Mouse (Mus musculus) brown adipose tissue, adult 24 weeks (tissue): ENCODE data around the gene Zdhhc14. TPM values are rescaled to one million over a fixed set of nuclear protein-coding genes. Genes with fewer than 3 reads are reported as not detected.
A peak's percentile ranks its signal among the peaks of the same experiment; 100 is the strongest.

Experiments used
- H3K27ac ChIP-seq: fragments of 200-500 bp; replicated peaks from 2 replicates; pipeline ENCODE4 v1.5.1; 2012; ENCODE audit warnings: low read depth, mild to moderate bottlenecking, low read length
- H3K4me1 ChIP-seq: fragments of 200-500 bp; 2 replicates; pipeline ENCODE4 v1.6.1; 2012; ENCODE audit warnings: low read length, mixed read lengths; ENCODE audit not compliant: control insufficient read depth, insufficient read depth, insufficient read length
- H3K4me3 ChIP-seq: fragments of 200-500 bp; 2 replicates; pipeline ENCODE4 v1.5.1; 2012; ENCODE audit warnings: low read depth, mild to moderate bottlenecking, low read length, moderate library complexity; ENCODE audit not compliant: insufficient read depth
- polyA plus RNA-seq: library from polyadenylated mRNA; stranded (reverse); fragments of >200 nt; gene quantifications from 2 replicates; pipeline ENCODE4 v1.2.4, GENCODE M21; 2012; ENCODE audit not compliant: missing spikeins, insufficient read depth, insufficient read length

Gene Zdhhc14
- polyA plus RNA-seq, 1 experiment: 3.1 TPM

- Histone ChIP-seq H3K4me3 (no peak overlapping the region), H3K27ac (no peak overlapping the region), H3K4me1 (0 out of 2 replicates have a peak, but pooled peaks cover 2% of the 10 kb centered on the region)
Measured at GRCm38 (mm10) chr17:5675951-5676350, 183.6 kb downstream of the Zdhhc14 start.

DNA sequence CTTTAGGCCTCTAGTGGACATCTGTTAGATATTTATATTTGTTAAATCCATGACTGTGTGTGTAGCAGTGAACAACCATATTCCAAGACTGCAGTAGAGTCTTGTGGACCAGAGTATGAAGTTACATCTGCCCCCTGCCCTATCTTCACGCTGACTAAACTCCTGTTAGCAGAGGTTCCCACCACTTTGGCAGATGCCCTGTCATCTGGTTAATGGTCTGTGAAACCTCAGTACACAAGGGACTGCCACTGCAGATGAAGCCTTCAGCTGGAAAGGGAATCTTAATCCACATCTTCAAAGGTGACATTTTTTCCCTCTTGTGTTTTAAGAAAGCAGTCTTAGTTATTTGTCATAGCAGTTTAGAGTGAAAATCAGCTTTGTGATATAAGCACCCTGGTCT lies 187.0 kb downstream of the Zdhhc14 start:
- H3K27ac ChIP-seq: no peak overlapping the region
- H3K4me1 ChIP-seq: 0 out of 2 replicates have a peak, but pooled peaks cover 2% of the 10 kb centered on the region
- no peak overlapping the region for H3K4me3 ChIP-seq

- H3K4me1 ChIP-seq: 0 out of 2 replicates have a peak, but pooled peaks cover under 1% of the 10 kb centered on the region
- no peak overlapping the region for H3K27ac ChIP-seq
Measured at GRCm38 (mm10) chr17:5685324-5685723, 193.0 kb downstream of the Zdhhc14 start.

GRCm38 (mm10) chr17:5687810-5688209 lies 195.5 kb downstream of the Zdhhc14 start:
- no peaks in the 10 kb centered on the region for H3K4me1 ChIP-seq
- H3K27ac ChIP-seq: no peak overlapping the region
- H3K4me3 ChIP-seq: no peak overlapping the region

More at GRCm38 (mm10) chr17:5685324-5685723, 193.0 kb downstream of the Zdhhc14 start:
- H3K4me3 ChIP-seq: no peak overlapping the region

- Histone ChIP-seq H3K27ac (no peak overlapping the region), H3K4me3 (no peak overlapping the region), H3K4me1 (no peaks in the 10 kb centered on the region)
Measured at GRCm38 (mm10) chr17:5688222-5688621, 195.9 kb downstream of the Zdhhc14 start.

GRCm38 (mm10) chr17:5688669-5689068 lies 196.3 kb downstream of the Zdhhc14 start:
- Histone ChIP-seq H3K4me3 (no peak overlapping the region), H3K27ac (no peak overlapping the region), H3K4me1 (no peaks in the 10 kb centered on the region)

DNA sequence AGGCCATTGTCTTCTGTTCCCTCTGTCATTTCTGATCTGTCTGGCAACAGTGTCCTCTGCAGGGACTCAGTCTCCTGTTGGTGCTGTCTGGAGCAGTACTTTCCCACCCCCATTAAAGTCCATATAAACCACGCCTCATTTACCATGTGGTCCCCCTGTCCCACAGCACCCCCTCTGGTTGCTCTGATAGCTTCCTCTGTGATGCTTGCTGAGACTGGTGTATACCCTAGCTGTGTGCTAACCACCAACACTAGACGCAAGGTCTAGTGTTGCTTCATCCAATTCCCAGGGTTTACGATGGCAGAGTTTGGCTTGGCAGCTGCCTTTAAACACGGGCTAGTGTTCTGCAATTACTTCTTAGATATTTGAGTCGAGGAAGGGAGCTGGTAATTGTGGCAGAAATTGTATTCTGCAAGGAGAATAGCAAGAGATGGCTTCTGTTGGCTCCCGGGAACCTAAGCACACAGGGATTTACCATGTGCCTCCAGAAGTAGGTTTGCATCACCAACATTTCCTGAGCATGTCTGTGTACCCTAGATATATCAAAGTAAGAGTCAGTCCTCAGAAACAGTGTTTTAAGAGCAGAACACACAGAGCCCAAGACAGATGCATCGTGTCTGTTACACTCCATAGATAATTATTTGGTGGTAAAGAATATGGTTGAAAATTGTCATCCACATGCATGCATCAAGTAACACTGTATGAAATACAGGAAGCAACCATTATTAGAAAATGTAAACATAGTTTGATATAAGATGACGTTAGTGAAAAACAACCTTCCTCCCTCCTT lies 198.6 kb downstream of the Zdhhc14 start:
- no peak overlapping the region for H3K27ac ChIP-seq
- H3K4me3 ChIP-seq: no peak overlapping the region
- no peaks in the 10 kb centered on the region for H3K4me1 ChIP-seq

- Histone ChIP-seq H3K4me3 (no peak overlapping the region), H3K27ac (no peak overlapping the region), H3K4me1 (no peaks in the 10 kb centered on the region; the same call in 1 of the 2 replicates)
Measured at GRCm38 (mm10) chr17:5692661-5693060, 200.3 kb downstream of the Zdhhc14 start.

DNA sequence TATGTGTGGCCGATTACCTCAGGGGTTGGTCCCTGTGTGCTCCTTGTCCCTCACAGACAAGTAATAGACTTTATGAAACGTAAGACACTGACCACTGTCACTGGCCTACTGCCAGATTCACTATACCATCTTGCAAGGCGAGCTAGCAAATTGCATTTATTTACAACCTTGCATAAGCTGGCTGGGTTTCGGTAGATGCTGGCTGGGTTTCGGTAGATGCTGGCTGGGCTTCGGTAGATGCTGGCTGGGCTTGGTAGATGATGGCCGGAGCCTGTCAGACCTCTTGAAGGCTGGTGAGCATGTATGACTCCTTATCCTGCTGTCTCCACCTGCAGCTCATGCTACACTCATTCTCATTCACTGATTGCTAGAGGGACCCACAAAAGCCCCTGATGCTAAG lies 200.9 kb downstream of the Zdhhc14 start:
- H3K4me1 ChIP-seq: no peaks in the 10 kb centered on the region; the same call in 1 of the 2 replicates

DNA sequence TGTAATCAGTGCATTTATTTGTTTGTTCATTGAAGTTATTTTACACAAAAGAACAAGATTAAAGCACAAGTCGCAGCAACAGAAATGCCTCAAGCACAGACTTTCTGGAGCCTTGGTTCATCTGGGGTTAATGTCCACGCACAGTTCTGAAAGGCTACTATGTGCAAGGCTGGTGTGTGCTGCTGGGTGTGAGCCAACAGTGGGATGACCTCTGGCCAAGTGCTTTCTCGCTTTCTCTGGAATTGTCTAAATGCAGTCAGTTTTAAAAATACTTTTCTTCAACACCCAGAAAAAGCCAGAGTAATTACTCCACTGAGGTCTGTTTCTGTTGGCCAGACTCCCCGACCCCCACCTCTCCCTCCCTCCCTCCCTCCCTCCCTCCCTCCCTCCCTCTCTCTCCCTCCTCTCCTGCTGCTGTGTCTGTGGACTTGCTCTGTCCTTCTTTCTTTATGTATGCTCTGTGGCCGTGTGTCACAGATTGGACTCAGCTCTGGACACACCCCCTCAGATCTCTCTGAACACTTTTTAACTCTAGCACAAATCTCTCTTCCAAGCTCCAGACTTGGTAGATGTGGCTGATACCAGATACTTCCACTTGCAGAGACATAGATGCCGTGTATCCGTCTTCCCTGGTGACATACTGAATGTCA lies 206.2 kb downstream of the Zdhhc14 start:
- Histone ChIP-seq H3K4me1 (peaks cover 4% of the 10 kb centered on the region; the same call in 1 of the 2 replicates), H3K27ac (peak overlapping the region; percentile 51), H3K4me3 (no peak overlapping the region)

More for the DNA sequence above, 200.9 kb downstream of the Zdhhc14 start:
- H3K4me3 ChIP-seq: no peak overlapping the region
- H3K27ac ChIP-seq: no peak overlapping the region

DNA sequence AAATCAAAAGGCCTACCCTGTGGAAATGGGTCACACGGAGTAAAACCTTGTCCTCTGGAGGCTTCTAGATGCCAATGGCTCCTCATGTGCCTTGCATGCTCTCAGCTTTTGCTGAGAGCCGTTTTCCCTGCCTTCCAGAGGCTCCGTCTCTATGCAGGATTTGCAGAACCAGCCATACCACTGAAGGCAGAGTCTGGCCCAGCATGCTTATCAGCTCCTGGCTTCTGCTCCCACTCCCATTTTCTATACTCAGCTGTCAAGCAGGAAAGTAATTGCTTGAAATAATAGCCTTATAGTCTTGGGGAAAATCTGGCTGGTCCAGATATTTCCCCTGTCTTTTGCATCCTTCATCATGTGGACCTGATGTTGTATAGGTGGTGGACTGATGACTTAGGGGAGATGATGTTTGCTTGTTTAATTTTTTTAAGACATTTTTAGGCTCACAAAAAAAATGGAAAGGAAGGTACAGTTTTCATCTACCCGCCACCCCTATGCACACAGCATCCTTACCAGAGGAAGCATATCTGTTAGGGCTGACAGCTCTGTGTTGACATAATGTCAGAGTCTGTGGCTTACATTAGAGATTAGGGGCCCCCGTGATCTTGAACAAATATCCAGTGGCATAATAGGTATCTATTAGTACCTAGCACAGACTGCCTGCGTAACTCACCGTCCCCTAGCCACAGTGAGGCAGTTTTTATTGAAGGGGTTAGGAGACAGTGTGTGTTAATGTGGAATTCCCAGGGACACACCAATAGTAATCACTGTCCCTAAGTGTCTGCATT lies 218.2 kb downstream of the Zdhhc14 start:
- Histone ChIP-seq H3K4me3 (no peak overlapping the region), H3K27ac (no peak overlapping the region), H3K4me1 (no peaks in the 10 kb centered on the region)

GRCm38 (mm10) chr17:5711861-5712260 lies 219.5 kb downstream of the Zdhhc14 start:
- Histone ChIP-seq H3K4me1 (no peaks in the 10 kb centered on the region), H3K4me3 (no peak overlapping the region), H3K27ac (no peak overlapping the region)

DNA sequence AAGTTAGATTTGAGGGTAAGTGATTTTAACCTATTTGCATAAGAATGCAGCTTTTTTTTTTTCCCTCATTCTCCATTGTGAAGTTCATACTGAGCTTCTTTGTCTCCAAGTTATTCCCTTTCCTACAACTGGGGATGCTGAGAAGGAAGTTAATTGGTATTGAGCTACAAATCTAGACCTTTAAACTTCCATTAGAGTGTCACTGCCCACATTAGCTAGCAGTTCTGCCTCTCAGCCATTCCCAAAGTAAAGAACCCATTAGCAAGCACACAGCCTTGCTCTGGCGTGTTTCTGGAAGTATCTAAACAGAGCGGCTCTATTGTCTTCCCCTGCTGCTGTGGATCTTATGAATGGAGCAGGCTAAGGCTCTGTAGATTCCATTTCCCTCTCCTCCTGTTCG lies 220.8 kb downstream of the Zdhhc14 start:
- no peak overlapping the region for H3K27ac ChIP-seq
- no peak overlapping the region for H3K4me3 ChIP-seq
- H3K4me1 ChIP-seq: no peaks in the 10 kb centered on the region

DNA sequence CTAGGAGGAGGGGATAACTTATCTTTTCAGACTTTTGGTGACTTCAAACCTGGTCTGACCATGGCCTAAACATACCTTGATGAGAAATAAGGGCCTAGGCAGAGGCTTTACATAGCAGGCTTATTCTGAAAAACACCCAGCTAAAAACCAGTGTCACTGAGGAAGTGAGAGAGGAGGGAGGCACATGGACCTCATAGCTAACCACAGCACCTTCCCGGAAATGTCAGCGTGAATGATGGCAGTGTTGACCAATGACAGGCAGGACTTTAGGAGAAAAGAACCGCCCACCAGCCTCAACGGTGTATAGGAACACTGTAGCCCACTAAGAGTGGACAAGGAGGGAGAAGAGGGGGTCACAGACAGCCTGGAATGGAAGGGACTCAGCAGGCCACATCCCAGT lies 224.6 kb downstream of the Zdhhc14 start:
- no peak overlapping the region for H3K4me3 ChIP-seq
- no peak overlapping the region for H3K27ac ChIP-seq
- no peaks in the 10 kb centered on the region for H3K4me1 ChIP-seq

DNA sequence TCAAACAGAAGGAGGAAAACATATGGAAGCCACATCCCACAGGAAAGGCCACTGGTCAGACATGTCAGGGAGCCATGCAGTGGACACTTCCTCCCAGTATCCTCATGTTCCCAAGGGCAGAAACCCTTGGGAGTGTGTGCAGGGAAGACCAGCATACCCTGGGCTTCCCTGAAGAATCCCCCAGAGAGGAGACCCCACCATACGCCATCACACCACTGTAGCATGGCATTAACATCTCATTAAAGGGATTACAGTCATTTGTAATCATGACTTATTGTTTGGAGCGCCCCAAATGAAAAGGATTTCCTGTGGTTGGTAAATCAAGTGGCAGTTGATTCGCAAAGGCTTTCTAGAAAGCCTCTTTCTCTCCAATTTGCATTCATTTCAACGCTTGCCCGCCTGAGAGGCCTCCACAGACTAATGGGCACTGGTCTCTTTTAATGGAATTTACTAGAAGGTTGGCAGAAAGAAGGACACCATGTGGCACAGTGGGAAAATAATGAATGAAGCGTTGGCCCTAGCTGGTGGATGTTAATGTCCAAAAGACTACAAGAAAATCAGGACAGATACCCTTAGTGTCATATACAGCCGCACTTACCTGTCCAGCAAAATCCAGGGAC lies 226.5 kb downstream of the Zdhhc14 start:
- Histone ChIP-seq H3K27ac (no peak overlapping the region), H3K4me1 (no peaks in the 10 kb centered on the region), H3K4me3 (no peak overlapping the region)
